Mouse (Mus musculus): ENCODE data around the gene Slc39a2. TPM values are rescaled to one million over a fixed set of nuclear protein-coding genes. Genes with fewer than 3 reads are reported as not detected.

Slc39a2 gene
- polyA plus RNA-seq, 1 experiment from 2014 or later, result 0.38 TPM

DNA sequence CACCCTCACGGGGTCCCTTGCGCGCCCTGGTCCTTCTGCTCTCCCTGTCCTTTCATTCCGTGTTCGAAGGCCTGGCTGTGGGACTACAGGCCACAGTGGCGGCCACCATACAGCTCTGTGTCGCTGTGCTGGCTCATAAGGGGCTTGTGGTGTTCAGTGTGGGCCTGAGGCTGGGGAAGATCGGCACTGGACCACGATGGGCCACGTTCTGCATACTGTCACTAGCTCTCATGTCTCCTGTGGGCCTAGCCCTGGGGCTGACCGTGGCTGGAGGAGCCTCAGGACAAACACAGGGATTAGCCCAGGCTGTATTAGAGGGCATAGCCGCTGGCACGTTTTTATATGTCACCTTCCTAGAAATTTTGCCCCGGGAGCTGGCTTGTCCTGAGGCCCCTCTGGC lies 2.4 kb downstream of the Slc39a2 start:
- no peak overlapping the region for H3K4me2 ChIP-seq (ENCODE audit: low read depth, low read length)
- H3K4me3 ChIP-seq (ENCODE audit: low read length), result no peak overlapping the region
- H3K4me1 ChIP-seq (ENCODE audit: control insufficient read depth, insufficient read depth, low read length), result peaks cover 6% of the 10 kb centered on the region; the same call in 1 of the 2 replicates
- H3K27me3 ChIP-seq (ENCODE audit: control insufficient read depth, insufficient read depth, low read length), result no peaks in the 10 kb centered on the region
- H3K36me3 ChIP-seq (ENCODE audit: control insufficient read depth, insufficient read depth), result peaks cover 17% of the 10 kb centered on the region
- WGBS, result 76% methylated on average over 14 of the region's 14 CpGs
- no peak for ATAC-seq (replicated peaks; ENCODE audit: extremely low read depth, insufficient read depth, low FRiP score)
- H3K9me3 ChIP-seq (replicated peaks; ENCODE audit: control insufficient read depth, low read length), result no peaks in the 10 kb centered on the region
- H3K9ac ChIP-seq (ENCODE audit: low read length), result no peak overlapping the region
- no peak overlapping the region for H3K27ac ChIP-seq (ENCODE audit: low read length)

DNA sequence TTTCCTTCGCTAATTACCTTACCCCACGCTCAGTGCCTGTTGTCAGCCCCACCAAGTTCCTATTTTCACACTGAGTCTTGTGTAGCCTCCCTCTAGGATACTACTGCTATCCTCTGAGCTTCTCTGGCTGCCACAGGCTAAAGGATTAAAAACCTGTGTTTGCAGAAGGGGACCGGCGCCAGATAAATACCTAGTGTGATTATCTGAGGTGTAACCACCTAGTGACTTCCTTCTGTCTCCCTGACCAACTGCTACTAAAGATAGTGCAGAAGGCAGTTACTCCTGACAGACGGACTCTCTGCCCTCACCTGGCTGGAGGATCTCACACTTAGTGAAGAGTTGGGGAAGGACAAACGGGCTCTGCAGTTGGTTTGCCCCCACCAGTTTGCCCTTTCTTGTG lies 3.3 kb downstream of the Slc39a2 start:
- no peak overlapping the region for H3K27ac ChIP-seq (ENCODE audit: low read length)
- H3K9me3 ChIP-seq (replicated peaks; ENCODE audit: control insufficient read depth, low read length), result no peaks in the 10 kb centered on the region
- no peak overlapping the region for H3K4me3 ChIP-seq (ENCODE audit: low read length)
- peaks cover 9% of the 10 kb centered on the region for H3K36me3 ChIP-seq (ENCODE audit: control insufficient read depth, insufficient read depth)
- peaks cover 6% of the 10 kb centered on the region; the same call in 1 of the 2 replicates for H3K4me1 ChIP-seq (ENCODE audit: control insufficient read depth, insufficient read depth, low read length)
- ATAC-seq (replicated peaks; ENCODE audit: extremely low read depth, insufficient read depth, low FRiP score), result no peak
- no peak overlapping the region for H3K9ac ChIP-seq (ENCODE audit: low read length)
- H3K4me2 ChIP-seq (ENCODE audit: low read depth, low read length), result no peak overlapping the region
- no peaks in the 10 kb centered on the region for H3K27me3 ChIP-seq (ENCODE audit: control insufficient read depth, insufficient read depth, low read length)
- 72% methylated on average over 6 of the region's 6 CpGs for WGBS

DNA sequence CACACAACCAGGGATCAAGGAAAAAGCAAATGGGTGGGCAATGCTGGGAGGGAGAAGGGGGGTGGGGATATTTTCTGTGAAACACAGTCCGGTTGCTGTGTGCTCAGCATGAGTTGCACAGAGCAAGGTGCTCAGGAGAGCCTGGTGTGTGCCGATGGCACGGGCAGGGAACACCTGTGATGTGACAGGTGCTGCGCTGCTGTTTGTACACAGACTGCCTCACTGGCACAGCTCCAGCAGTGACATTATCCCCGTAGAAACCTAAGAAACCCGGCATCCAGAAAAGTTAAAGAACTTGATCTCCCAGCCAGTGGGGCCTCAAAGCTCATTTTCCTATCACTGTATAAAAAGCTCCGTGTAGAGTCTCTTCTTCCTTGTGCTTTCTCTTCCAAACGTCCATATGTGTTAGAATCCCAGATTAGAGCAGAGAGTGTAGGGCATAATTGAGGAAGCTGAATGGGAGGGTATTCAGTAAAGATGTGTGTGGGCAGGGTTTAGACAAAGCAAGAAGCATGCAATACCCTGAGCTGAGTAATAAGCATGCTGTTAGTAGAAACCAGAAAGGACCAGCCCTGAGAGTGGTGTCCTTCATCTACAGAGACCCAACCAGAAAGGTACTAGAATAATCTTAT lies 4.0 kb downstream of the Slc39a2 start:
- Histone ChIP-seq H3K4me1 (ENCODE audit: control insufficient read depth, insufficient read depth, low read length) (peaks cover 6% of the 10 kb centered on the region; the same call in 1 of the 2 replicates), H3K27ac (ENCODE audit: low read length) (no peak overlapping the region), H3K27me3 (ENCODE audit: control insufficient read depth, insufficient read depth, low read length) (no peaks in the 10 kb centered on the region), H3K36me3 (ENCODE audit: control insufficient read depth, insufficient read depth) (peaks cover 3% of the 10 kb centered on the region), H3K4me2 (ENCODE audit: low read depth, low read length) (no peak overlapping the region), H3K9me3 (replicated peaks; ENCODE audit: control insufficient read depth, low read length) (no peaks in the 10 kb centered on the region), H3K9ac (ENCODE audit: low read length) (no peak overlapping the region), H3K4me3 (ENCODE audit: low read length) (no peak overlapping the region)
- ATAC-seq (replicated peaks; ENCODE audit: extremely low read depth, insufficient read depth, low FRiP score), result no peak
- WGBS, result 76% methylated on average over 8 of the region's 8 CpGs

DNA sequence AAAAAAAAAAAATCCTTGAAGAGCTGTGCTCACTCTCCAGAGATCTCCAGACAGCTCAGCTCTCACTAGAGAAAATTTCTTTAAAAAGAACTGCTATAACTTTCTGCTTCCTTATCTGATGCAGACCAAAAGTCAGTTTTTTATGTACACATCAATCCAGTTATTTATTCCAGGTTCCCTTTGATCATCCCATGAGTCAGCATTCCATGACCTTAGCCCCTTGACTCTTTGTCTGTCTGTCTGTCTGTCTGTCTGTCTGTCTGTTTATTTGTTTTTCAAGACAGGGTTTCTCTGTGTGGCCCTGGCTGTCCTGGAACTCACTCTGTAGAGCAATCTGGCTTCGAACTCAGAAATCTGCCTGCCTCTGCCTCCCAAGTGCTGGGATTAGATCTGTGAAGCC lies 6.7 kb downstream of the Slc39a2 start:
- WGBS, result 92% methylated on average over 1 of the region's 1 CpGs
- no peak overlapping the region for H3K4me3 ChIP-seq (ENCODE audit: low read length)
- no peak overlapping the region for H3K27ac ChIP-seq (ENCODE audit: low read length)
- H3K9ac ChIP-seq (ENCODE audit: low read length), result no peak overlapping the region
- H3K4me1 ChIP-seq (ENCODE audit: control insufficient read depth, insufficient read depth, low read length), result peaks cover 10% of the 10 kb centered on the region
- no peaks in the 10 kb centered on the region for H3K36me3 ChIP-seq (ENCODE audit: control insufficient read depth, insufficient read depth)
- H3K4me2 ChIP-seq (ENCODE audit: low read depth, low read length), result no peak overlapping the region
- H3K27me3 ChIP-seq (ENCODE audit: control insufficient read depth, insufficient read depth, low read length), result no peaks in the 10 kb centered on the region
- H3K9me3 ChIP-seq (replicated peaks; ENCODE audit: control insufficient read depth, low read length), result no peaks in the 10 kb centered on the region
- no peak for ATAC-seq (replicated peaks; ENCODE audit: extremely low read depth, insufficient read depth, low FRiP score)

DNA sequence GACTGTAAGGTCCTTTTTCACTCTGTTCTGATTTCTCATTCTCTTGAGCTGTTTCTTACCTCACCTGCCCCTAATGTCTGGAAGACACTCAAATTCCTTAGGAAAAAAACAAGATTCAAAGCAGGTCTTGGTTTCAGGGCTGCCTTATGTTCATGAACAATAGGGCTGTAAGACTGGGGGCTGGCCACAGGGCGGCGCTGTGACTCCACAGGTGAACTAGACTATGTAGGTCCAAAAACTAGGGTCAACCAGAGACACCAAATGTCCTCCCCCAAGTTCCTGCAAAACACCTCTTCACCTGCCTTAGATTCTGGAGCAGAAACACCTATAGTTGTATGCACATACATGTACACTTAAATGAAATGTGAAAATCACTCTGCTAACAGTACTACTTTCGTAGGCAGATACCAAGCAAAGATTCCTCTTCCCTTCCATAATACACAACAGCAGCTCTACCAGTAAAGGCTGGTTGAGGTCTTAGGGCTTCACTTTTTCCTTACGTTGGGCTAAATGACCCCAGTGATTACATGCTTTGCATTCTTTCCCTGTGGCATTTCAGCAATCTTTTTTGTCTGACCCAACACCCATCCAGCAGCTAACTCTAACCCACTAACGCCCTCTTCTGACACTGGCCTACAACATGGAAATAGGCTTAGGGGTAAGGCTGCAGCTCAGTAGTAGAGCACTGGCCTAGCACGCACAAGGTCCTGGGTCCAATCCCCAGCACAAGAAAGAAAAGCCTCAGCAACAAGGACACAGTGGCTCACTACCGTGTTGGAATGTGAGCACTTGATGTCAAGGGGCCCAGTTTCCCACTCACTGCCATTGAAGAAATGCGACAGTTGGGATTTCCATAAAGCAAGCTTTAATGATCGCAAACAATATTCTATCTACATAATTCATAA lies 10.4 kb downstream of the Slc39a2 start:
- Histone ChIP-seq H3K4me3 (ENCODE audit: low read length) (no peak overlapping the region), H3K4me2 (ENCODE audit: low read depth, low read length) (no peak overlapping the region), H3K36me3 (ENCODE audit: control insufficient read depth, insufficient read depth) (peaks cover 25% of the 10 kb centered on the region), H3K27ac (ENCODE audit: low read length) (0 out of 2 replicates have a peak overlapping the region, but pooled peaks have one; percentile 16), H3K27me3 (ENCODE audit: control insufficient read depth, insufficient read depth, low read length) (no peaks in the 10 kb centered on the region), H3K9me3 (replicated peaks; ENCODE audit: control insufficient read depth, low read length) (no peaks in the 10 kb centered on the region), H3K9ac (ENCODE audit: low read length) (no peak overlapping the region), H3K4me1 (ENCODE audit: control insufficient read depth, insufficient read depth, low read length) (peaks cover 12% of the 10 kb centered on the region)
- ATAC-seq (replicated peaks; ENCODE audit: extremely low read depth, insufficient read depth, low FRiP score), result peak; percentile 84
- WGBS, result 41% methylated on average over 9 of the region's 9 CpGs

DNA sequence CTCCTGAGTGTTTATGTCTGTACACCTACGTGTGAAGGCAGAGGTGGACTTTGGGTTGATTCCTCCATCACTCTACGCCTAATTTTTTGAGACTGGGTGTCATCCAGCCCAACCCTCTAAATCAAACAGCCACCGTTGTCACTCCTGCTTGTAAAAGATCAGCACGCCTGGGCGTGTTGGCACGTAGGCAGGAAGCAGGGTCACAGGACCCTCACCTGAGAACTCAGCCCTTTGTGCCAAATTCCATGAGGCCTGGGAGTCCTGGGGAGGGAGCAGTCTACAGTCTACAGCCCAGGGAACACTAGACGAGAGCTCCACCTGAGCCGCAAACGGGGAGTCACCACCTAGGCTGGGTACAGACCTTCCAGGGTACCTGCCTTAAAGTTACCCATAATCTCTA lies 11.1 kb downstream of the Slc39a2 start:
- no peaks in the 10 kb centered on the region for H3K27me3 ChIP-seq (ENCODE audit: control insufficient read depth, insufficient read depth, low read length)
- H3K9me3 ChIP-seq (replicated peaks; ENCODE audit: control insufficient read depth, low read length), result no peaks in the 10 kb centered on the region
- no peak overlapping the region for H3K27ac ChIP-seq (ENCODE audit: low read length)
- 80% methylated on average over 9 of the region's 9 CpGs for WGBS
- no peak overlapping the region for H3K9ac ChIP-seq (ENCODE audit: low read length)
- peaks cover 12% of the 10 kb centered on the region for H3K4me1 ChIP-seq (ENCODE audit: control insufficient read depth, insufficient read depth, low read length)
- no peak for ATAC-seq (replicated peaks; ENCODE audit: extremely low read depth, insufficient read depth, low FRiP score)
- peaks cover 32% of the 10 kb centered on the region for H3K36me3 ChIP-seq (ENCODE audit: control insufficient read depth, insufficient read depth)
- no peak overlapping the region for H3K4me3 ChIP-seq (ENCODE audit: low read length)
- no peak overlapping the region for H3K4me2 ChIP-seq (ENCODE audit: low read depth, low read length)

DNA sequence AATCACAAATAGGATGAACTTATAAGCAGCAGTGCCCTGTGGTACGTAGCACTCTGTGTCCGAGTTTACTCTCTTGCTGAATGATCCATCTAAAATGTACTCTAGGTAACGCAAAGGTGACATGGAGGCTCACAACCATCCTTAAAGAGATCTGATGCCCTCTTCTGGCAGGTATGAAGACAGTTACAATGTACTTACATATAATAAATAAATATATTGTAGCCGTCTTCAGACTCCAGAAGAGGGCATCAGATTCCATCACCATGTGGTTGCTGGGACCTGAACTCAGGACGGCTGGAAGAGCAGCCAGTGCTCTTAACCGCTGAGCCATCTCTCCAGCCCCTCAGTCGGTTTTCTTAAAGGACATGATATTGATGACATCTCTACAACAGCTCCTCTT lies 12.0 kb downstream of the Slc39a2 start:
- 68% methylated on average over 7 of the region's 7 CpGs for WGBS
- Histone ChIP-seq H3K27me3 (ENCODE audit: control insufficient read depth, insufficient read depth, low read length) (no peaks in the 10 kb centered on the region), H3K4me2 (ENCODE audit: low read depth, low read length) (no peak overlapping the region), H3K36me3 (ENCODE audit: control insufficient read depth, insufficient read depth) (peaks cover 41% of the 10 kb centered on the region), H3K27ac (ENCODE audit: low read length) (no peak overlapping the region), H3K4me1 (ENCODE audit: control insufficient read depth, insufficient read depth, low read length) (peaks cover 12% of the 10 kb centered on the region), H3K9me3 (replicated peaks; ENCODE audit: control insufficient read depth, low read length) (no peaks in the 10 kb centered on the region), H3K9ac (ENCODE audit: low read length) (no peak overlapping the region), H3K4me3 (ENCODE audit: low read length) (no peak overlapping the region)
- no peak for ATAC-seq (replicated peaks; ENCODE audit: extremely low read depth, insufficient read depth, low FRiP score)

DNA sequence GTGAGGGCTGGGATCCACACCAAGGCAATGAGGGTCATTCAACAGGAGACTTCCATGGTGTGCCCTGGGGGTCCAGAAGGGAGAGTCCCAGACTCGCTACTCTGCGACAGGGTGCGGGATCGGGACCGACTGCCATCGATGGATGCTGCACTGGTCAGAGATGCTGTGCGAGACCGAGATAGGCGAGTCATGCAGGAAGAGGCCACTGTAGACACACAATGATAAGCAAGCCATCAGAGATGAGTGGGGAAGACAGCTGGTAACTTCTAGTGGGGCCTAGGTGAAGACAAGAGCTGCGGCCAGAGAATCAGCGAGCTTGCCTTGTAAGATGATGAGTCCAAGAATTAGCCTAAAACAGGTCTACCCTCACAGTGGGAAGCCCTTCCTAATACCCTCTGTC lies 13.4 kb downstream of the Slc39a2 start:
- no peak for ATAC-seq (replicated peaks; ENCODE audit: extremely low read depth, insufficient read depth, low FRiP score)
- WGBS, result 78% methylated on average over 11 of the region's 11 CpGs
- Histone ChIP-seq H3K36me3 (ENCODE audit: control insufficient read depth, insufficient read depth) (peaks cover 51% of the 10 kb centered on the region), H3K27ac (ENCODE audit: low read length) (no peak overlapping the region), H3K4me2 (ENCODE audit: low read depth, low read length) (no peak overlapping the region), H3K27me3 (ENCODE audit: control insufficient read depth, insufficient read depth, low read length) (no peaks in the 10 kb centered on the region), H3K9me3 (replicated peaks; ENCODE audit: control insufficient read depth, low read length) (no peaks in the 10 kb centered on the region), H3K4me1 (ENCODE audit: control insufficient read depth, insufficient read depth, low read length) (peaks cover 12% of the 10 kb centered on the region), H3K9ac (ENCODE audit: low read length) (no peak overlapping the region), H3K4me3 (ENCODE audit: low read length) (no peak overlapping the region)

DNA sequence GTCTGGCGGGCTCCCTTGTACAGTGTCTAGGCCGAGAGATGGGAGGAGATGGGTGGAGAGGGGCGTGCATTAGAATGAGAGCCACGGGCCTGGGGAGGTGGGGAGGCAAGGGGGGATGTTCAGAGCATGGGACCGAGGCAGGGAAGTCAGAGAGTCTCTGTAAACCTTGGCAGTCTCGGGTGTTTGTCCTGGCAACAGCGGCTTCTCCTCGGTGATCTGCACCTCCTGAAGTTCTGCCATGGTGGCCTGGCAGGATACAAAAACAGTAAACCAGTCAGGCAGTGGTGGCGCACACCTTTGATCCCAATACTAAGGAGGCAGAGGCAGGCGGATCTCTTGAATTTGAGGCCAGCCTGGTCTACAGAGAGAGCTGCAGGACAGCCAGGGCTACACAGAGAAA lies 18.6 kb downstream of the Slc39a2 start:
- peaks cover 39% of the 10 kb centered on the region for H3K36me3 ChIP-seq (ENCODE audit: control insufficient read depth, insufficient read depth)
- no peaks in the 10 kb centered on the region for H3K27me3 ChIP-seq (ENCODE audit: control insufficient read depth, insufficient read depth, low read length)
- H3K4me1 ChIP-seq (ENCODE audit: control insufficient read depth, insufficient read depth, low read length), result peaks cover 22% of the 10 kb centered on the region
- peak overlapping the region; percentile 98 for H3K4me2 ChIP-seq (ENCODE audit: low read depth, low read length)
- peak overlapping the region; percentile 56 for H3K4me3 ChIP-seq (ENCODE audit: low read length)
- peak overlapping the region; percentile 98; the same call in 1 of the 2 replicates for H3K27ac ChIP-seq (ENCODE audit: low read length)
- no peak overlapping the region; the same call in 1 of the 2 replicates for H3K9ac ChIP-seq (ENCODE audit: low read length)
- 85% methylated on average over 10 of the region's 10 CpGs for WGBS
- H3K9me3 ChIP-seq (replicated peaks; ENCODE audit: control insufficient read depth, low read length), result no peaks in the 10 kb centered on the region
- ATAC-seq (replicated peaks; ENCODE audit: extremely low read depth, insufficient read depth, low FRiP score), result no peak
